Mouse (Mus musculus) midbrain, embryonic 15.5 days (tissue): ENCODE results near the gene Sohlh1. TPM values are rescaled to one million over a fixed set of nuclear protein-coding genes. Genes with fewer than 3 reads are reported as not detected.
"Not testable (repeated sequence)": the region's sequence is repeated elsewhere in the genome, so short reads cannot be mapped to it uniquely, and the experiment has no call there.

Source experiments
- ATAC-seq: fragments of 200-750 bp; cut with Nextera tagmentation; replicated peaks from 2 replicates; pipeline ENCODE4 v1.8.0; 2017; ENCODE audit warnings: moderate TSS enrichment
- H3K27ac ChIP-seq: fragments of 300-500 bp; sonication (generic); 2 replicates; pipeline ENCODE4 v1.5.1; 2015; ENCODE audit warnings: mild to moderate bottlenecking, inconsistent platforms
- H3K27me3 ChIP-seq: fragments of 300-500 bp; sonication (generic); replicated peaks from 2 replicates; pipeline ENCODE4 v1.6.1; 2015; ENCODE audit warnings: inconsistent platforms
- H3K36me3 ChIP-seq: fragments of 300-500 bp; sonication (generic); replicated peaks from 2 replicates; pipeline ENCODE4 v1.6.1; 2015; ENCODE audit warnings: inconsistent platforms
- H3K4me1 ChIP-seq: fragments of 300-500 bp; sonication (generic); 2 replicates; pipeline ENCODE4 v1.6.1; 2015; ENCODE audit warnings: inconsistent platforms
- H3K4me2 ChIP-seq: fragments of 300-500 bp; sonication (generic); 2 replicates; pipeline ENCODE4 v1.6.1; 2015; ENCODE audit warnings: inconsistent platforms, mild to moderate bottlenecking, moderate library complexity
- H3K4me3 ChIP-seq: fragments of 300-500 bp; sonication (generic); 2 replicates; pipeline ENCODE4 v1.5.1; 2015; ENCODE audit warnings: mild to moderate bottlenecking, inconsistent platforms
- H3K9ac ChIP-seq: fragments of 300-500 bp; sonication (generic); 2 replicates; pipeline ENCODE4 v1.6.1; 2015; ENCODE audit warnings: mild to moderate bottlenecking, inconsistent platforms
- H3K9me3 ChIP-seq: fragments of 300-500 bp; sonication (generic); 2 replicates; pipeline ENCODE4 v1.6.1; 2016; ENCODE audit warnings: inconsistent platforms
- WGBS: fragments of 180-500 bp; shearing (Covaris S2); methylation state at CpG from one replicate; pipeline ENCODE4 v1.1.7; 2015; ENCODE audit warnings: mixed read lengths; 5-methylcytosine and 5-hydroxymethylcytosine counted together
- polyA plus RNA-seq: library from polyadenylated mRNA; unstranded; fragments of >200 nt; fragmentation: Nextera tagmentation; extraction: Ambion mirVana; gene quantifications from 2 replicates; pipeline ENCODE4 v1.2.1, GENCODE M21; 2015

Gene Sohlh1
- polyA plus RNA-seq, 1 experiment from 2014 or later = not detected

- Histone ChIP-seq H3K27me3 (no peaks in the 10 kb centered on the region), H3K27ac (no peak overlapping the region), H3K4me2 (no peak overlapping the region), H3K9me3 (no peaks in the 10 kb centered on the region), H3K36me3 (no peaks in the 10 kb centered on the region), H3K4me1 (no peaks in the 10 kb centered on the region), H3K9ac (no peak overlapping the region), H3K4me3 (no peak overlapping the region)
- no peak for ATAC-seq
- WGBS = 76% methylated on average over 8 of the region's 8 CpGs
These were observed 18.6 kb downstream of the Sohlh1 start for GRCm38 (mm10) chr2:25828344-25828947.

DNA sequence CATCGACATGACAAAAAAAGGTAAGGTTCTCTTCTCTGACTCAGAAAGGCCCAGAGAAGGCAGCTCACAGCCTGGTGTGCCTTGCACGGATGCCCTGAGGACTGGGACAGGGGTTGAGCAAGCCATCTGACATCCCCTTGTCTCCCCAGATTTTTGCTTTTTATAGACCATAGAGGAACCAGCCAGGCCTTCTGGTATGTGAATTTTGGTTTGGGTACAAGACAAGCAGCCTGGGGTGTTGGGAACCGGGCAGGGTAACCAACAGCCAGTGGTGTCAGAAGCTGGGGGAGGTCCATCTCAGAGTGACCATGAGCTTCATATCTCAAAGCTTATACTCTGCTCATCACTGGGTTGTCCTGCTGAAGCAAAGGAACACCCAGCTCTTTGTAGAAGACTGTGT is 22.3 kb downstream of the Sohlh1 start:
- no peak overlapping the region for H3K4me3 ChIP-seq
- WGBS = 86% methylated on average over 3 of the region's 3 CpGs
- no peaks in the 10 kb centered on the region for H3K27me3 ChIP-seq
- no peak overlapping the region for H3K4me2 ChIP-seq
- H3K9ac ChIP-seq = no peak overlapping the region
- H3K4me1 ChIP-seq = no peaks in the 10 kb centered on the region
- no peaks in the 10 kb centered on the region for H3K36me3 ChIP-seq
- no peaks in the 10 kb centered on the region for H3K9me3 ChIP-seq
- no peak for ATAC-seq
- no peak overlapping the region for H3K27ac ChIP-seq

DNA sequence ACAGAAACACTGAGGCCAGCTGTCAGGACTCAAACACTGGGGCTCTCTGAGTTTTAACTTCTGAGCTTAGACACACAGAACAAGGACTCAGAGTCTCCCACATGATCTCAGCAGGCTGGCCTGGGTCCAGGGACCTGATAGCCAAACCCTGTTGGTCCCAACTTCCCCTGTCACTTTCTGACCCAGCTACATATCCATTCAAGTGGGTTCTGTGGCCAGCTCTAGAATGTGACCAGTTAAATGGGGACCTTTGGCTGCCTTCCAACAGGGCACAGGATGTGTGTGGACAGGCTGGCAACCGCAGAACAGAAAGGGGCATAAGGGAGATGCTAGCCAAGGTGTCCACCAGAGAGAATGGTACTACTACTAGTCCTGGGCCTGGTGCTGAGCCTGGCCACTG is 24.2 kb downstream of the Sohlh1 start, which contains the start of gene Lcn9:
Gene Lcn9, plus strand, starts transcription at position 348 of the 400 bp plus-strand sequence.
- H3K4me1 ChIP-seq = no peaks in the 10 kb centered on the region
- ATAC-seq = no peak
- 86% methylated on average over 1 of the region's 1 CpGs for WGBS

GRCm38 (mm10) chr2:25815748-25816147 is 31.3 kb downstream of the Sohlh1 start, which contains the start of gene Glt6d1:
Gene Glt6d1 (minus strand): TSS chr2:25815848.
- WGBS = 77% methylated on average over 1 of the region's 1 CpGs
- H3K27ac ChIP-seq, H3K9me3 ChIP-seq, H3K9ac ChIP-seq, H3K4me3 ChIP-seq, H3K4me1 ChIP-seq, H3K4me2 ChIP-seq, ATAC-seq, H3K27me3 ChIP-seq, H3K36me3 ChIP-seq: not testable (repeated sequence)

More for the DNA sequence above, 24.2 kb downstream of the Sohlh1 start, which contains the start of gene Lcn9:
- Histone ChIP-seq H3K4me3 (no peak within 1 kb of the TSS), H3K27me3 (no peaks in the 10 kb centered on the region), H3K36me3 (no peaks in the 10 kb centered on the region), H3K27ac (no peak within 1 kb of the TSS), H3K9me3 (no peaks in the 10 kb centered on the region), H3K9ac (no peak within 1 kb of the TSS), H3K4me2 (no peak within 1 kb of the TSS)

DNA sequence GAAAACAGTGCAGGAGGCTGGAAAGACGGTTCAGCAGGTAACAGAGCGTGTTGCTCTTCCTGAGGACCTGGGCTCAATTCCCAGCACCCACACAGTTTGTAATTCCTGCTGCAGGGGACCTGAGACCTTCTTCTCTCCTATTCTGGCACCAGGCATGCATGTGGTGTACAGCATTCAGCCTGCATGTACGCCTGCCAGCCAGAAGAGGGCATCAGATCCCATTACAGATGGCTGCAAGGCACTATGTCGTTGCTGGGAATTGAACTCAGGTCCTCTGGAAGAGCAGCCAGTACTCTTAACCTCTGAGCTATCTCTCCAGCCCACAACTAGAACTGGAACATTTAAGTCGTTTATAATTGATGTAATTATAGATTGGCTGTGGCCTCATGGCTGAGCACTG is 33.7 kb downstream of the Sohlh1 start:
- Histone ChIP-seq H3K9ac (no peak overlapping the region), H3K27me3 (no peaks in the 10 kb centered on the region), H3K4me2 (no peak overlapping the region), H3K4me3 (no peak overlapping the region), H3K4me1 (no peaks in the 10 kb centered on the region), H3K36me3 (no peaks in the 10 kb centered on the region), H3K9me3 (no peaks in the 10 kb centered on the region), H3K27ac (no peak overlapping the region)
- 85% methylated on average over 5 of the region's 5 CpGs for WGBS
- ATAC-seq = no peak

GRCm38 (mm10) chr2:25811711-25812110 is 35.3 kb downstream of the Sohlh1 start:
- H3K4me3 ChIP-seq = no peak overlapping the region
- no peak for ATAC-seq
- H3K27me3 ChIP-seq = no peaks in the 10 kb centered on the region
- no peaks in the 10 kb centered on the region for H3K4me1 ChIP-seq
- 84% methylated on average over 2 of the region's 2 CpGs for WGBS
- H3K9me3 ChIP-seq = no peaks in the 10 kb centered on the region
- no peak overlapping the region for H3K4me2 ChIP-seq
- H3K36me3 ChIP-seq = no peaks in the 10 kb centered on the region
- H3K9ac ChIP-seq = no peak overlapping the region
- no peak overlapping the region for H3K27ac ChIP-seq

DNA sequence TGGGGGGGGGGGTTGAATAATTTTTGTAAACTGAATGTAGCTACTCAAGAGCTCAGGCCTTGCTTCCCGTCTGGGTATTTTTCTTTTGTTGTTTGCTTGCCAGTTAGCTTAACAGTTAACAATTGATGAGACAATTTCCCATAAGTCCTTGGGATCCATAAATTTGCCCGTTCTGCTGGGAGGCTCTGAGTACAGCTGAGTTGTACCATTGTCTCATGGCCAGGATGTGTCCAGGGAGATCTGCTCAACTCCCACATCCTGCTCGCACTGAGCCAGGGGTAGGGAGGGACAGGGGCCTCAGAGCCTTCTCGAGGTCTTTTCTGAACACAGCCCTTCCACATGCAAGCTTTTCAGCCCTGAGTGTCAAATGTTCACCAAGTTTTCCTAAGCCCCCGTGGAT is 49.0 kb downstream of the Sohlh1 start:
- H3K36me3 ChIP-seq = no peaks in the 10 kb centered on the region
- H3K9me3 ChIP-seq = no peaks in the 10 kb centered on the region
- H3K9ac ChIP-seq = no peak overlapping the region
- H3K4me2 ChIP-seq = no peak overlapping the region
- no peak overlapping the region for H3K27ac ChIP-seq
- no peak overlapping the region for H3K4me3 ChIP-seq
- WGBS = 25% methylated on average over 5 of the region's 5 CpGs
- ATAC-seq = no peak
- no peaks in the 10 kb centered on the region for H3K4me1 ChIP-seq
- H3K27me3 ChIP-seq = no peaks in the 10 kb centered on the region

DNA sequence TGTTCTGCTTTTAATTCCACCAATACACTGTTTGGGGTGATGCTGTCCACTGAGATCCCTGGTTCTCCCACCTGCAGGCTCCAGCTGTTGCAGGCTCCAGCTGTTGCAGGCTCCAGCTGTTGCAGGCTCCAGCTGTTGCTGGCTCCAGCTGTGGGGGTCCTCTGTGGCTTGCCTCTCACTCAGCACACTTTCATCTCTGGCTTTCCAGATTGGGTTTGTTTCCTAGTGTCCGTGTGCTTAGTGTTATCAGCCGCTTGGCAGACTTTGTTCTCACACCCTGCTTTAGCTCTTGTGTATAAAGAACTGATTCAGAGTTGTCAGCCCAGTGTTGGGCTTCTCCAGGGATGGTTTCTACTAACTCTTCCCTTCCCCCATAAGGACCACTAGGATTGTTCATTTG is 49.4 kb downstream of the Sohlh1 start:
- no peaks in the 10 kb centered on the region for H3K27me3 ChIP-seq
- no peak for ATAC-seq
- no peaks in the 10 kb centered on the region for H3K36me3 ChIP-seq
- no peak overlapping the region for H3K27ac ChIP-seq
- no peaks in the 10 kb centered on the region for H3K9me3 ChIP-seq
- H3K4me2 ChIP-seq = no peak overlapping the region
- H3K9ac ChIP-seq = no peak overlapping the region
- WGBS = 35% methylated on average over 2 of the region's 2 CpGs
- H3K4me1 ChIP-seq = no peaks in the 10 kb centered on the region
- no peak overlapping the region for H3K4me3 ChIP-seq

Other genes with a start within 250 kb of the Sohlh1 start
- gene Rabl6, start 238.7 kb downstream of the Sohlh1 start, polyA plus RNA-seq = 71.3 and 75.7 TPM in 2 replicates
- gene Ccdc183, start 229.6 kb downstream of the Sohlh1 start, polyA plus RNA-seq = 0.18 and 0.28 TPM in 2 replicates
- 55.4 and 56.4 TPM in 2 replicates for gene Tmem141, start 225.2 kb downstream of the Sohlh1 start, polyA plus RNA-seq
- gene Fcna, start 219.2 kb downstream of the Sohlh1 start, polyA plus RNA-seq = 3.5 and 4.6 TPM in 2 replicates
- not detected in 2 replicates for gene Lcn8, start 194.1 kb downstream of the Sohlh1 start, polyA plus RNA-seq
- not detected in 2 replicates for gene Lcn5, start 189.3 kb downstream of the Sohlh1 start, polyA plus RNA-seq
- not detected in 2 replicates for gene Lcn6, start 170.5 kb downstream of the Sohlh1 start, polyA plus RNA-seq
- not detected in 2 replicates for gene Lcn10, start 164.5 kb downstream of the Sohlh1 start, polyA plus RNA-seq
- not detected in 2 replicates for gene Obp2a, start 147.2 kb downstream of the Sohlh1 start, polyA plus RNA-seq
- gene Bmyc, start 140.5 kb downstream of the Sohlh1 start, polyA plus RNA-seq = 139 and 143 TPM in 2 replicates
- not detected in 2 replicates for gene Obp2b, start 110.2 kb downstream of the Sohlh1 start, polyA plus RNA-seq
- gene Lcn3, start 81.7 kb downstream of the Sohlh1 start, polyA plus RNA-seq = not detected in 2 replicates
- gene Lcn11, start 70.2 kb downstream of the Sohlh1 start, polyA plus RNA-seq = not detected in 2 replicates
- not detected in 2 replicates for gene Gm13539, start 65.0 kb downstream of the Sohlh1 start, polyA plus RNA-seq
- gene Glt6d1, start 31.4 kb downstream of the Sohlh1 start, polyA plus RNA-seq = not detected in 2 replicates
- not detected in 2 replicates for gene Lcn9, start 24.1 kb downstream of the Sohlh1 start, polyA plus RNA-seq
- gene Kcnt1, start 16.5 kb upstream of the Sohlh1 start, polyA plus RNA-seq = 14.4 and 20.7 TPM in 2 replicates
- gene Camsap1, start 136.0 kb upstream of the Sohlh1 start, polyA plus RNA-seq = 88.1 and 99.8 TPM in 2 replicates
- 132 and 139 TPM in 2 replicates for gene Ubac1, start 174.5 kb upstream of the Sohlh1 start, polyA plus RNA-seq